Mouse (Mus musculus) stomach, postnatal 0 days (tissue): ENCODE results near the gene Dcaf17. TPM values are rescaled to one million over a fixed set of nuclear protein-coding genes. Genes with fewer than 3 reads are reported as not detected.

Source experiments
- ATAC-seq: fragments of 200-750 bp; cut with Nextera tagmentation; 2 replicates; pipeline ENCODE4 v1.8.0; 2017; ENCODE audit not compliant: low FRiP score, low TSS enrichment
- DNase-seq: peaks from one replicate; pipeline ENCODE4 v3.0.0-alpha.2; 2016; ENCODE audit warnings: low spot score
- H3K27ac ChIP-seq: fragments of 300-500 bp; sonication (generic); replicated peaks from 2 replicates; pipeline ENCODE4 v1.5.1; 2014; ENCODE audit warnings: mild to moderate bottlenecking, control low read depth
- H3K27me3 ChIP-seq: fragments of 300-500 bp; sonication (generic); 2 replicates; pipeline ENCODE4 v1.6.1; 2014; ENCODE audit warnings: low read length; ENCODE audit not compliant: control insufficient read depth, insufficient read depth
- H3K36me3 ChIP-seq: fragments of 300-500 bp; sonication (generic); 2 replicates; pipeline ENCODE4 v1.6.1; 2014; ENCODE audit warnings: low read length, mixed read lengths; ENCODE audit not compliant: control insufficient read depth, insufficient read depth
- H3K4me1 ChIP-seq: fragments of 300-500 bp; sonication (generic); replicated peaks from 2 replicates; pipeline ENCODE4 v1.6.1; 2014; ENCODE audit warnings: antibody characterized with exemption; ENCODE audit not compliant: control insufficient read depth, insufficient read depth
- H3K4me2 ChIP-seq: fragments of 300-500 bp; sonication (generic); replicated peaks from 2 replicates; pipeline ENCODE4 v1.6.1; 2014; ENCODE audit warnings: low read depth, mild to moderate bottlenecking, control low read depth, moderate library complexity
- H3K4me3 ChIP-seq: fragments of 300-500 bp; sonication (generic); 2 replicates; pipeline ENCODE4 v1.5.1; 2014; ENCODE audit warnings: low read depth, low read length, control low read depth
- H3K9ac ChIP-seq: fragments of 300-500 bp; sonication (generic); 2 replicates; pipeline ENCODE4 v1.6.1; 2014; ENCODE audit warnings: mild to moderate bottlenecking, low read length, control low read depth, mixed read lengths
- H3K9me3 ChIP-seq: fragments of 300-500 bp; sonication (generic); 2 replicates; pipeline ENCODE4 v1.6.1; 2016; ENCODE audit warnings: low read length; ENCODE audit not compliant: control insufficient read depth
- CTCF ChIP-seq: IDR thresholded peaks from 2 replicates; pipeline ENCODE4 v1.5.1; 2016; ENCODE audit warnings: antibody characterized with exemption, low read depth, mild to moderate bottlenecking, moderate library complexity
- EP300 ChIP-seq: optimal IDR thresholded peaks from 2 replicates; pipeline ENCODE3; 2016; ENCODE audit warnings: antibody characterized with exemption
- WGBS: fragments of 180-500 bp; shearing (Covaris S2); extraction: QIAGEN DNeasy Blood & Tissue Kit; methylation state at CpG from one replicate; pipeline ENCODE4 v1.1.7; 2014; 5-methylcytosine and 5-hydroxymethylcytosine counted together
- polyA plus RNA-seq: library from polyadenylated mRNA; unstranded; fragments of >200 nt; fragmentation: Nextera tagmentation; extraction: Ambion mirVana; gene quantifications from 2 replicates; pipeline ENCODE4 v1.2.1, GENCODE M21; 2015

The Dcaf17 gene
- polyA plus RNA-seq, 1 experiment from 2014 or later = 28.7 TPM

DNA sequence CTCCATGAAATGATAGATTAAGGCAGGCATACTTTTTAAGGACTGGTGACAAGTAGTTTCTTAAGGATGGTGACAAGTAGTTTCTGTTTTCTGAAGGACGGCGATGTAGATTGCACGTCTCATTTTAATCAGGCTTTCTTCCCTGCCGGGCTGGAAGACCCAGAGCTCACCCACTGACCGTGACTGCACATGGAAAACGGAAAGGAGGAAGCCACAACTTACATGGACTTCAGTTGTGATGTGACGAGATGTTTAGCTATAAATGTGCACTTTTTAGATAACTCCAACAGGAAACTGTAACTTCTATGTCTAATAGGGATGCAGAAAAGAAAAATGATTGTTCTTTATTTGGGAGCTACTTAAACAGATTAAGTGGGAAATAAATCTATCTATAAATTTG, 87.3 kb downstream of the Dcaf17 start:
- Histone ChIP-seq H3K4me3 (no peak overlapping the region), H3K4me2 (no peak overlapping the region), H3K36me3 (0 out of 2 replicates have a peak, but pooled peaks cover 4% of the 10 kb centered on the region), H3K9me3 (no peaks in the 10 kb centered on the region), H3K4me1 (no peaks in the 10 kb centered on the region), H3K27ac (no peak overlapping the region), H3K27me3 (no peaks in the 10 kb centered on the region), H3K9ac (no peak overlapping the region)
- 58% methylated on average over 7 of the region's 7 CpGs for WGBS
- TF ChIP-seq CTCF (no peak), EP300 (no peak)
- no peak for ATAC-seq
- DNase-seq = no peak

DNA sequence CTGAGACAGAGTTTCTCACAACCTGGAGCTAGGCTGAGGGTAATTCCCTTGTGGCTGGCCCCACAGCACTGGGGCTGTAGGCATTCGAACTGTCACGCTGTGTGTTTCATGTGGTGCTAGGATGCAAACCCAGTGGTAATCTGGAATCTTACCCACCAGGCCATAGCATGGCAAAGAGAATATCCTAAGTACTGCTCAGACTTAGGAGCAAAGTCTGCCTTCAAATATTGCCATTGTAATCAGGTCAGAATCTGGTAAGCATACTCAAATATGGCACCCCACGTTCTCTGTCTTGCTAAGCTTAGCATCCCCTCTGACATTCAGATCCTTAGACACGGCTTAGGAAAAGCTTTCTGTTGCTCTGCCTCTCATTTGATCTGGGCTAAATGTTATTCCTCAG, 90.7 kb downstream of the Dcaf17 start:
- Histone ChIP-seq H3K4me1 (no peaks in the 10 kb centered on the region), H3K9me3 (no peaks in the 10 kb centered on the region), H3K36me3 (no peaks in the 10 kb centered on the region), H3K4me2 (no peak overlapping the region), H3K27ac (no peak overlapping the region), H3K4me3 (no peak overlapping the region), H3K27me3 (no peaks in the 10 kb centered on the region), H3K9ac (no peak overlapping the region)
- WGBS = 61% methylated on average over 4 of the region's 4 CpGs
- no peak for ATAC-seq
- TF ChIP-seq EP300 (no peak), CTCF (no peak)
- DNase-seq = no peak

DNA sequence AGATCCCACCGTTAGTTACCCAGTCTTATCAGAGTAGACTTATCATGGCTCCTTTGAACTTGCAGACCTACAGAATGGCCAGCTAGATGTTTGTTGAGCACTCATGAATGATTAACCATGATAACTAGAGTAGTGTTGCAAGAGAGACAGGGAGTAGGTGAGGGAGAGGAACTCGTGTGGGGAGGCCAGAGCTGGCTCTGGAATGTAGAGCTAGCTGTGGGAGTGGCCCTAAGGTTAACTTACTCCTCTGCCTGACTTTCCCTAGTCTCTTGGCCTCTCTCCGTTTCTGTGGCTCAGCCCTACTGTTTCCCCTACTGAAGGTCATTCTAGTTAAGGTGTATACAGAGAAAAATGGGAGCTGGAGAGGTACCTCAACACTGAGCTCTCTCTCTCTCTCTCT, 91.1 kb downstream of the Dcaf17 start:
- H3K9ac ChIP-seq = no peak overlapping the region
- no peak overlapping the region for H3K4me2 ChIP-seq
- ATAC-seq (peak; percentile 86), DNase-seq (peak; percentile 44)
- no peak overlapping the region for H3K27ac ChIP-seq
- no peaks in the 10 kb centered on the region for H3K27me3 ChIP-seq
- TF ChIP-seq CTCF = no peak
- no peak for TF ChIP-seq EP300
- H3K9me3 ChIP-seq = no peaks in the 10 kb centered on the region
- H3K4me1 ChIP-seq = no peaks in the 10 kb centered on the region
- 32% methylated on average over 3 of the region's 3 CpGs for WGBS
- no peaks in the 10 kb centered on the region for H3K36me3 ChIP-seq
- H3K4me3 ChIP-seq = no peak overlapping the region

DNA sequence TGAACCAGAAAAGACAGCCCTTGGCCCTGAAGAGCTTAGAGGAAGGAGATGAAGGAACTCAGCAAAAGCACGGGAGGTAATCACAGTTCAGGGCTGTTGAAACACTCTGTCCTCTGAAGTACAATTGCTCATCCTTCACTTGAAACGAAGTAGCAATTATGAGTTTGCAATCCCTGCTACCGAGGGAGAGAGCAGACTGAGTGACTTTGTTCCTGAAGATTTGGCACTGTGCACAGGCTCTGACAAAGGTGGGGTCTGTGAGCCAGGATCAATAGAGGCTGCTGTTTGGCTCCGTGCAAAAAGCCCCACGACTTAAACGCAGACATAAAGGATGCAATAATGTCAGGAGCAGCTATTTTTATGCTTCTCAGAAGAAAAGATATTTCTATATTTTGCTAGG, 92.7 kb downstream of the Dcaf17 start:
- Histone ChIP-seq H3K4me1 (no peaks in the 10 kb centered on the region), H3K9me3 (no peaks in the 10 kb centered on the region), H3K4me3 (no peak overlapping the region), H3K9ac (no peak overlapping the region), H3K27me3 (no peaks in the 10 kb centered on the region), H3K4me2 (no peak overlapping the region), H3K27ac (no peak overlapping the region), H3K36me3 (no peaks in the 10 kb centered on the region)
- WGBS = 41% methylated on average over 6 of the region's 6 CpGs
- DNase-seq = no peak
- no peak for ATAC-seq
- no peak for TF ChIP-seq CTCF
- TF ChIP-seq EP300 = no peak

Other genes with a start within 250 kb of the Dcaf17 start
- 26.0 and 26.7 TPM in 2 replicates for gene Tlk1, start 229.6 kb upstream of the Dcaf17 start, polyA plus RNA-seq
- 7.7 and 9.2 TPM in 2 replicates for gene Mettl8, start 255 bp downstream of the Dcaf17 start, polyA plus RNA-seq
- gene Cybrd1, start 62.6 kb downstream of the Dcaf17 start, polyA plus RNA-seq = 10.2 and 13.0 TPM in 2 replicates
- 55.5 and 59.2 TPM in 2 replicates for gene Dync1i2, start 156.4 kb downstream of the Dcaf17 start, polyA plus RNA-seq